22 mouse cellular contexts compared by ENCODE assay signal in genomic region chr7:56011018-56011333, GRCm38 (mm10). TPM values are rescaled to one million over a fixed set of nuclear protein-coding genes. Genes with fewer than 3 reads are reported as not detected.
DNase-seq lines count a peak whose midpoint lies in the region; ATAC-seq lines count a peak whose summit lies in the region.
"Had no signal": no experiment of that assay in that cellular context is flagged by ENCODE, and none has a peak within 500 bp of the region (broad histone marks: within the 10 kb centered on the region; RNA-seq: fewer than 3 reads in every experiment).

No protein-coding gene starts in this region.

- no peaks in the 10 kb centered on the region for H3K9me3 ChIP-seq in heart, embryonic 15.5 days (replicated peaks)
- no peaks in the 10 kb centered on the region for H3K9me3 ChIP-seq in heart, embryonic 11.5 days (replicated peaks; ENCODE audit: control insufficient read depth, low read length)
- H3K9me3 ChIP-seq in liver, embryonic 12.5 days (replicated peaks) = no peaks in the 10 kb centered on the region
- H3K9me3 ChIP-seq in lung, embryonic 15.5 days = no peaks in the 10 kb centered on the region
- H3K9me3 ChIP-seq: forebrain, embryonic 15.5 days; hindbrain, embryonic 12.5 days had no signal

- H3K4me1 ChIP-seq in heart, embryonic 15.5 days (replicated peaks) = no peaks in the 10 kb centered on the region
- H3K4me1 ChIP-seq in heart, embryonic 11.5 days (ENCODE audit: control insufficient read depth, insufficient read depth, low read length) = no peaks in the 10 kb centered on the region
- H3K4me1 ChIP-seq in liver, embryonic 12.5 days = peaks cover 60% of the 10 kb centered on the region
- no peaks in the 10 kb centered on the region for H3K4me1 ChIP-seq in lung, embryonic 15.5 days
- H3K4me1 ChIP-seq: embryonic facial prominence, embryonic 12.5 days; forebrain, embryonic 15.5 days; heart, embryonic 12.5 days; hindbrain, embryonic 12.5 days had no signal

- ATAC-seq in heart, embryonic 15.5 days (replicated peaks; ENCODE audit: insufficient number of reproducible peaks, insufficient read depth, low FRiP score, low read depth) = peak; percentile 47; the same call in 1 of the 2 replicates
- no peak for ATAC-seq in heart, embryonic 11.5 days (replicated peaks; ENCODE audit: insufficient number of reproducible peaks, low FRiP score, low TSS enrichment)
- no peak for ATAC-seq in liver, embryonic 12.5 days
- peak; percentile 52; the same call in 1 of the 2 replicates for ATAC-seq in lung, embryonic 15.5 days (ENCODE audit: borderline replicate concordance, extremely low read depth, low FRiP score, low TSS enrichment)
- ATAC-seq: forebrain, embryonic 15.5 days; hindbrain, postnatal 0 days had no signal

- no peaks in the 10 kb centered on the region for H3K36me3 ChIP-seq in heart, embryonic 15.5 days
- no peaks in the 10 kb centered on the region for H3K36me3 ChIP-seq in heart, embryonic 11.5 days (ENCODE audit: control insufficient read depth, insufficient read depth, low read length)
- peaks cover 17% of the 10 kb centered on the region for H3K36me3 ChIP-seq in liver, embryonic 12.5 days
- H3K36me3 ChIP-seq in lung, embryonic 15.5 days = no peaks in the 10 kb centered on the region
- H3K36me3 ChIP-seq: embryonic facial prominence, embryonic 12.5 days; forebrain, embryonic 15.5 days; heart, embryonic 12.5 days had no signal

- no peaks in the 10 kb centered on the region for H3K27me3 ChIP-seq in heart, embryonic 15.5 days
- no peaks in the 10 kb centered on the region for H3K27me3 ChIP-seq in heart, embryonic 11.5 days (ENCODE audit: control insufficient read depth, insufficient read depth, low read length)
- no peaks in the 10 kb centered on the region for H3K27me3 ChIP-seq in liver, embryonic 12.5 days (replicated peaks)
- no peaks in the 10 kb centered on the region for H3K27me3 ChIP-seq in lung, embryonic 15.5 days
- H3K27me3 ChIP-seq: CH12.LX; embryonic facial prominence, embryonic 12.5 days; forebrain, embryonic 15.5 days; heart, embryonic 12.5 days; hindbrain, embryonic 12.5 days; Patski had no signal

- H3K27ac ChIP-seq in heart, embryonic 15.5 days = no peak overlapping the region
- no peak overlapping the region for H3K27ac ChIP-seq in heart, embryonic 11.5 days (ENCODE audit: low read depth, low read length)
- H3K27ac ChIP-seq in liver, embryonic 12.5 days = peak overlapping the region; percentile 15; the same call in 1 of the 2 replicates
- H3K27ac ChIP-seq in lung, embryonic 15.5 days = no peak overlapping the region
- H3K27ac ChIP-seq: embryonic facial prominence, embryonic 12.5 days; forebrain, embryonic 15.5 days; heart, adult 2 months; hindbrain, embryonic 12.5 days; hindbrain, postnatal 0 days had no signal

- no peak for DNase-seq in liver
- no peak for DNase-seq in lung, postnatal 25 days (ENCODE audit: low spot score)
- peak; percentile 42 for DNase-seq in telencephalon, adult 2 months (ENCODE audit: low read depth, low spot score)
- DNase-seq: adrenal gland, adult 2 months; adrenal gland, postnatal 25 days; cerebellum, adult 11 months; cerebellum, adult 9-10 months; cerebellum, postnatal 25 days; gastrocnemius, postnatal 14 days; heart, adult 2 months; heart, postnatal 36 days had no signal

- H3K4me3 ChIP-seq in heart, embryonic 15.5 days = no peak overlapping the region
- H3K4me3 ChIP-seq in heart, embryonic 11.5 days (ENCODE audit: low read depth, low read length) = no peak overlapping the region
- H3K4me3 ChIP-seq in liver, embryonic 12.5 days = no peak overlapping the region
- no peak overlapping the region for H3K4me3 ChIP-seq in lung, embryonic 15.5 days
- H3K4me3 ChIP-seq: embryonic facial prominence, embryonic 12.5 days; forebrain, embryonic 15.5 days; heart, adult 2 months; heart, embryonic 12.5 days; hindbrain, embryonic 12.5 days had no signal

- no peak overlapping the region for H3K9ac ChIP-seq in heart, embryonic 15.5 days
- H3K9ac ChIP-seq in heart, embryonic 11.5 days (ENCODE audit: low read depth, low read length) = no peak overlapping the region
- no peak overlapping the region for H3K9ac ChIP-seq in liver, embryonic 12.5 days
- no peak overlapping the region for H3K9ac ChIP-seq in lung, embryonic 15.5 days
- H3K9ac ChIP-seq: embryonic facial prominence, embryonic 12.5 days; forebrain, embryonic 15.5 days; heart, embryonic 12.5 days; hindbrain, embryonic 12.5 days had no signal

- H3K4me2 ChIP-seq in heart, embryonic 15.5 days = no peak overlapping the region
- no peak overlapping the region for H3K4me2 ChIP-seq in heart, embryonic 11.5 days
- no peak overlapping the region for H3K4me2 ChIP-seq in liver, embryonic 12.5 days
- no peak overlapping the region for H3K4me2 ChIP-seq in lung, embryonic 15.5 days
- H3K4me2 ChIP-seq: embryonic facial prominence, embryonic 12.5 days; forebrain, embryonic 15.5 days; heart, embryonic 12.5 days; hindbrain, embryonic 12.5 days had no signal

RNA-seq across cellular contexts. Expression of gene Nipa1, which starts 8.8 kb away (rescaled TPM):
- 4.1 and 5.4 TPM in 2 replicates for polyA plus RNA-seq in heart, embryonic 15.5 days (2015; fragmentation: Nextera tagmentation; extraction: Ambion mirVana)
- 4.4 and 5.4 TPM in 2 replicates for polyA plus RNA-seq in heart, embryonic 11.5 days (2014; fragmentation: Nextera tagmentation; extraction: Ambion mirVana)
- 17.7 and 20.6 TPM in 2 replicates for polyA plus RNA-seq in liver, embryonic 12.5 days (2016; fragmentation: Nextera tagmentation; extraction: Ambion mirVana)
- polyA plus RNA-seq in lung, embryonic 15.5 days (2015; fragmentation: Nextera tagmentation; extraction: Ambion mirVana) = 7.3 and 8.0 TPM in 2 replicates

RNA-seq across cellular contexts. Expression of gene Herc2, which starts 39.0 kb away (rescaled TPM):
- polyA plus RNA-seq in heart, embryonic 15.5 days (2015; fragmentation: Nextera tagmentation; extraction: Ambion mirVana) = 15.9 and 16.4 TPM in 2 replicates
- 14.5 and 21.1 TPM in 2 replicates for polyA plus RNA-seq in heart, embryonic 11.5 days (2014; fragmentation: Nextera tagmentation; extraction: Ambion mirVana)
- 16.8 and 21.4 TPM in 2 replicates for polyA plus RNA-seq in liver, embryonic 12.5 days (2016; fragmentation: Nextera tagmentation; extraction: Ambion mirVana)
- 21.4 and 22.3 TPM in 2 replicates for polyA plus RNA-seq in lung, embryonic 15.5 days (2015; fragmentation: Nextera tagmentation; extraction: Ambion mirVana)

RNA-seq across cellular contexts. Expression of gene Nipa2, which starts 48.7 kb away (rescaled TPM):
- 27.9 and 32.0 TPM in 2 replicates for polyA plus RNA-seq in heart, embryonic 15.5 days (2015; fragmentation: Nextera tagmentation; extraction: Ambion mirVana)
- 41.1 and 47.9 TPM in 2 replicates for polyA plus RNA-seq in heart, embryonic 11.5 days (2014; fragmentation: Nextera tagmentation; extraction: Ambion mirVana)
- polyA plus RNA-seq in liver, embryonic 12.5 days (2016; fragmentation: Nextera tagmentation; extraction: Ambion mirVana) = 34.9 and 37.5 TPM in 2 replicates
- 46.1 and 46.3 TPM in 2 replicates for polyA plus RNA-seq in lung, embryonic 15.5 days (2015; fragmentation: Nextera tagmentation; extraction: Ambion mirVana)

Comparison
In these comparisons a context has a peak if more than half of its experiments do, and no peak if none do; other contexts are left out.
1. ATAC-seq: peak in heart, embryonic 15.5 days (single experiment) and lung, embryonic 15.5 days (single experiment); none in heart, embryonic 11.5 days (single experiment) and liver, embryonic 12.5 days (single experiment).